Mouse (Mus musculus) E14TG2a.4 (cell line): ENCODE data around the gene Gm47959.

Source experiments
- CTCF ChIP-seq: conservative IDR thresholded peaks from 2 replicates; pipeline ENCODE4 v1.5.1; 2014; ENCODE audit warnings: low read length
- NANOG ChIP-seq: IDR thresholded peaks from 2 replicates; pipeline ENCODE4 v1.6.1; 2014; ENCODE audit warnings: borderline replicate concordance, low read length, mixed read lengths
- POU5F1 ChIP-seq: IDR thresholded peaks from 2 replicates; pipeline ENCODE4 v1.6.1; 2014; ENCODE audit warnings: low read length, borderline replicate concordance

GRCm38 (mm10) chr1:83034509-83034908, 34.2 kb downstream of the Gm47959 start:
- TF ChIP-seq CTCF, result no peak
- no peak for TF ChIP-seq POU5F1
- no peak for TF ChIP-seq NANOG
